Comparison of ENCODE assay signal across 8 mouse cellular contexts in genomic region chr10:80227166-80227539, GRCm38 (mm10). TPM values are rescaled to one million over a fixed set of nuclear protein-coding genes. Genes with fewer than 3 reads are reported as not detected.
DNase-seq lines count a peak whose midpoint lies in the region; ATAC-seq and TF ChIP-seq lines count a peak whose summit lies in the region.

No protein-coding gene starts in this region.

- peaks cover 27% of the 10 kb centered on the region for H3K4me1 ChIP-seq in heart, embryonic 12.5 days (replicated peaks)
- peaks cover 1 to 4% of the 10 kb centered on the region in 2 experiments; a peak in 1 of 4 replicates for H3K4me1 ChIP-seq in ES-E14 (ENCODE audit: control insufficient read depth in 2 of 2, insufficient read depth in 2 of 2, low read length in 2 of 2, poor library complexity in 1 of 2)
- H3K4me1 ChIP-seq in forebrain, embryonic 15.5 days = peaks cover 40% of the 10 kb centered on the region
- H3K4me1 ChIP-seq in liver, postnatal 0 days (ENCODE audit: insufficient read depth) = peaks cover 10% of the 10 kb centered on the region

- TF ChIP-seq EP300 in liver, postnatal 0 days (IDR thresholded peaks at IDR 0.05; ENCODE audit: low read depth) = no peak

- peak overlapping the region; percentile 91 for H3K27ac ChIP-seq in heart, embryonic 12.5 days (ENCODE audit: poor library complexity, severe bottlenecking)
- no peak overlapping the region for H3K27ac ChIP-seq in ES-E14 (ENCODE audit: insufficient read depth, low read depth, low read length, poor library complexity, severe bottlenecking)
- H3K27ac ChIP-seq in forebrain, embryonic 15.5 days (replicated peaks) = peak overlapping the region; percentile 92
- no peak overlapping the region for H3K27ac ChIP-seq in liver, postnatal 0 days (ENCODE audit: low read depth)

- peak overlapping the region; percentile 89 for H3K4me3 ChIP-seq in heart, embryonic 12.5 days
- H3K4me3 ChIP-seq in ES-E14 (ENCODE audit: insufficient read depth in 1 of 2, low read depth in 1 of 2, low read length in 2 of 2, poor library complexity in 1 of 2, severe bottlenecking in 1 of 2) = peak overlapping the region; percentile 70 to 93
- H3K4me3 ChIP-seq in forebrain, embryonic 15.5 days = peak overlapping the region; percentile 81
- peak overlapping the region; percentile 84 for H3K4me3 ChIP-seq in liver, postnatal 0 days (ENCODE audit: low read depth, low read length)

- no peaks in the 10 kb centered on the region for H3K27me3 ChIP-seq in heart, embryonic 12.5 days (replicated peaks)
- no peaks in the 10 kb centered on the region for H3K27me3 ChIP-seq in forebrain, embryonic 15.5 days
- no peaks in the 10 kb centered on the region for H3K27me3 ChIP-seq in liver, postnatal 0 days (ENCODE audit: insufficient read depth, low read length)

- no peak for DNase-seq in heart, adult 11 months
- no peak for DNase-seq in ES-E14 (ENCODE audit: low read depth, low spot score)
- DNase-seq in liver, postnatal 0 days = no peak
- no peak for DNase-seq in B cell, adult 2 months
- DNase-seq in urinary bladder, postnatal 10 days (ENCODE audit: low spot score) = no peak
- DNase-seq in spleen, postnatal 36 days (ENCODE audit: low spot score in 2 of 2) = no peak

- peak overlapping the region; percentile 88 for H3K4me2 ChIP-seq in heart, embryonic 12.5 days
- H3K4me2 ChIP-seq in forebrain, embryonic 15.5 days (replicated peaks) = peak overlapping the region; percentile 75
- H3K4me2 ChIP-seq in liver, postnatal 0 days (ENCODE audit: low read depth, low read length) = peak overlapping the region; percentile 99

- no peak for ATAC-seq in heart, embryonic 12.5 days (ENCODE audit: insufficient number of reproducible peaks, low FRiP score)
- ATAC-seq in forebrain, embryonic 15.5 days (replicated peaks) = peak; percentile 1; the same call in 1 of the 2 replicates
- ATAC-seq in liver, postnatal 0 days = no peak

- in situ Hi-C loops in ES-E14 (cut with MboI; ENCODE audit: low sequenced_read_pairs in 2 of 2, unreplicated experiment in 2 of 2) = no loop called here

- peak overlapping the region; percentile 98 for H3K9ac ChIP-seq in heart, embryonic 12.5 days
- H3K9ac ChIP-seq in ES-E14 (ENCODE audit: insufficient read depth, low read depth, low read length, poor library complexity, severe bottlenecking) = peak overlapping the region; percentile 88
- peak overlapping the region; percentile 84 for H3K9ac ChIP-seq in forebrain, embryonic 15.5 days (replicated peaks)
- peak overlapping the region; percentile 83 for H3K9ac ChIP-seq in liver, postnatal 0 days (replicated peaks)

- WGBS in heart, embryonic 12.5 days = 8% methylated on average over 10 of the region's 10 CpGs
- 8% methylated on average over 10 of the region's 10 CpGs for WGBS in forebrain, embryonic 15.5 days
- WGBS in liver, postnatal 0 days (ENCODE audit: insufficient replicate concordance) = 7% methylated on average over 10 of the region's 10 CpGs

- no peaks in the 10 kb centered on the region for H3K9me3 ChIP-seq in heart, embryonic 12.5 days (replicated peaks)
- H3K9me3 ChIP-seq in ES-E14 (ENCODE audit: control insufficient read depth, insufficient read depth, low read depth, low read length) = no peaks in the 10 kb centered on the region
- no peaks in the 10 kb centered on the region for H3K9me3 ChIP-seq in forebrain, embryonic 15.5 days
- H3K9me3 ChIP-seq in liver, postnatal 0 days (ENCODE audit: low read length) = no peaks in the 10 kb centered on the region

- TF ChIP-seq CTCF in liver, postnatal 0 days (IDR thresholded peaks at IDR 0.05; ENCODE audit: low read depth) = no peak

- peaks cover 30% of the 10 kb centered on the region for H3K36me3 ChIP-seq in heart, embryonic 12.5 days
- H3K36me3 ChIP-seq in ES-E14 (ENCODE audit: control insufficient read depth, insufficient read depth, low read length, poor library complexity, severe bottlenecking) = peaks cover 35% of the 10 kb centered on the region
- H3K36me3 ChIP-seq in forebrain, embryonic 15.5 days = peaks cover 6% of the 10 kb centered on the region
- peaks cover 34% of the 10 kb centered on the region for H3K36me3 ChIP-seq in liver, postnatal 0 days (replicated peaks; ENCODE audit: insufficient read depth, low read length)

TF ChIP-seq in ES-E14, 5 proteins besides CTCF, POLR2A, EP300 and RAD21:
- no peak for TF ChIP-seq ZNF384 (IDR thresholded peaks at IDR 0.05; ENCODE audit: low read depth, low read length)
- no peak for TF ChIP-seq ZC3H11A (IDR thresholded peaks at IDR 0.05; ENCODE audit: borderline replicate concordance, low read depth, low read length)
- no peak for TF ChIP-seq HCFC1 (IDR thresholded peaks at IDR 0.05; ENCODE audit: borderline replicate concordance, insufficient read depth, low read length)
- no peak for TF ChIP-seq MAFK (IDR thresholded peaks at IDR 0.05; ENCODE audit: insufficient read depth, low read depth, low read length)
- no peak for TF ChIP-seq CHD2 (IDR thresholded peaks at IDR 0.05; ENCODE audit: low read depth, low read length)
TF ChIP-seq in ES-E14: peak in this region for 0.

RNA-seq across cellular contexts. Expression of gene Mum1, which starts 0.9 kb away (rescaled TPM):
- polyA plus RNA-seq in heart, embryonic 12.5 days (2016; fragmentation: Nextera tagmentation; extraction: Ambion mirVana) = 43.0 and 45.9 TPM in 2 replicates
- total RNA-seq in ES-E14 (2012; rRNA removed) = 80.8 and 115 TPM in 2 replicates
- 49.9 and 52.8 TPM in 2 replicates for polyA plus RNA-seq in forebrain, embryonic 15.5 days (2015; fragmentation: Nextera tagmentation; extraction: Ambion mirVana)
- 9.8 and 13.3 TPM in 2 replicates for polyA plus RNA-seq in liver, postnatal 0 days (2015; fragmentation: Nextera tagmentation; extraction: Ambion mirVana)

RNA-seq across cellular contexts. Expression of gene Ndufs7, which starts 21.8 kb away (rescaled TPM):
- 438 and 454 TPM in 2 replicates for polyA plus RNA-seq in heart, embryonic 12.5 days (2016; fragmentation: Nextera tagmentation; extraction: Ambion mirVana)
- total RNA-seq in ES-E14 (2012; rRNA removed) = 205 and 290 TPM in 2 replicates
- polyA plus RNA-seq in forebrain, embryonic 15.5 days (2015; fragmentation: Nextera tagmentation; extraction: Ambion mirVana) = 248 and 260 TPM in 2 replicates
- polyA plus RNA-seq in liver, postnatal 0 days (2015; fragmentation: Nextera tagmentation; extraction: Ambion mirVana) = 313 and 321 TPM in 2 replicates

RNA-seq across cellular contexts. Expression of gene Gamt, which starts 33.7 kb away (rescaled TPM):
- 55.5 and 58.9 TPM in 2 replicates for polyA plus RNA-seq in heart, embryonic 12.5 days (2016; fragmentation: Nextera tagmentation; extraction: Ambion mirVana)
- total RNA-seq in ES-E14 (2012; rRNA removed) = 2.9 and 3.0 TPM in 2 replicates
- polyA plus RNA-seq in forebrain, embryonic 15.5 days (2015; fragmentation: Nextera tagmentation; extraction: Ambion mirVana) = 21.3 and 24.0 TPM in 2 replicates
- 93.9 and 101 TPM in 2 replicates for polyA plus RNA-seq in liver, postnatal 0 days (2015; fragmentation: Nextera tagmentation; extraction: Ambion mirVana)

RNA-seq across cellular contexts. Expression of gene Dazap1, which starts 34.1 kb away (rescaled TPM):
- polyA plus RNA-seq in heart, embryonic 12.5 days (2016; fragmentation: Nextera tagmentation; extraction: Ambion mirVana) = 37.4 and 41.9 TPM in 2 replicates
- total RNA-seq in ES-E14 (2012; rRNA removed) = 121 and 154 TPM in 2 replicates
- polyA plus RNA-seq in forebrain, embryonic 15.5 days (2015; fragmentation: Nextera tagmentation; extraction: Ambion mirVana) = 70.0 and 78.4 TPM in 2 replicates
- 19.5 and 21.8 TPM in 2 replicates for polyA plus RNA-seq in liver, postnatal 0 days (2015; fragmentation: Nextera tagmentation; extraction: Ambion mirVana)

RNA-seq across cellular contexts. Expression of gene Efna2, which starts 47.9 kb away (rescaled TPM):
- 16.6 and 17.2 TPM in 2 replicates for polyA plus RNA-seq in heart, embryonic 12.5 days (2016; fragmentation: Nextera tagmentation; extraction: Ambion mirVana)
- total RNA-seq in ES-E14 (2012; rRNA removed) = 2.7 and 3.4 TPM in 2 replicates
- 35.8 and 36.5 TPM in 2 replicates for polyA plus RNA-seq in forebrain, embryonic 15.5 days (2015; fragmentation: Nextera tagmentation; extraction: Ambion mirVana)
- polyA plus RNA-seq in liver, postnatal 0 days (2015; fragmentation: Nextera tagmentation; extraction: Ambion mirVana) = 0.15 and 0.18 TPM in 2 replicates

Comparison
In these comparisons a context has a peak if more than half of its experiments do, and no peak if none do; other contexts are left out.
1. H3K27ac ChIP-seq: peak in heart, embryonic 12.5 days (single experiment) and forebrain, embryonic 15.5 days (single experiment); none in ES-E14 (single experiment) and liver, postnatal 0 days (single experiment).
2. Peak in every context shown above with its lines, with median percentiles within 50 percentile points of each other: H3K4me2 ChIP-seq, H3K4me3 ChIP-seq and H3K9ac ChIP-seq.